Mouse (Mus musculus) thymus, postnatal 0 days (tissue): Measurements from ENCODE around the gene Tmem206. TPM values are rescaled to one million over a fixed set of nuclear protein-coding genes. Genes with fewer than 3 reads are reported as not detected.

Experiments
- DNase-seq: peaks from one replicate; pipeline ENCODE4 v3.0.0-alpha.2; 2015; ENCODE audit warnings: low spot score
- polyA plus RNA-seq: library from polyadenylated mRNA; unstranded; fragments of >200 nt; fragmentation: Nextera tagmentation; extraction: Ambion mirVana; gene quantifications from 2 replicates; pipeline ENCODE4 v1.2.1, GENCODE M21; 2015

The Tmem206 gene
- polyA plus RNA-seq, 1 experiment from 2014 or later, result 20.3 TPM

DNA sequence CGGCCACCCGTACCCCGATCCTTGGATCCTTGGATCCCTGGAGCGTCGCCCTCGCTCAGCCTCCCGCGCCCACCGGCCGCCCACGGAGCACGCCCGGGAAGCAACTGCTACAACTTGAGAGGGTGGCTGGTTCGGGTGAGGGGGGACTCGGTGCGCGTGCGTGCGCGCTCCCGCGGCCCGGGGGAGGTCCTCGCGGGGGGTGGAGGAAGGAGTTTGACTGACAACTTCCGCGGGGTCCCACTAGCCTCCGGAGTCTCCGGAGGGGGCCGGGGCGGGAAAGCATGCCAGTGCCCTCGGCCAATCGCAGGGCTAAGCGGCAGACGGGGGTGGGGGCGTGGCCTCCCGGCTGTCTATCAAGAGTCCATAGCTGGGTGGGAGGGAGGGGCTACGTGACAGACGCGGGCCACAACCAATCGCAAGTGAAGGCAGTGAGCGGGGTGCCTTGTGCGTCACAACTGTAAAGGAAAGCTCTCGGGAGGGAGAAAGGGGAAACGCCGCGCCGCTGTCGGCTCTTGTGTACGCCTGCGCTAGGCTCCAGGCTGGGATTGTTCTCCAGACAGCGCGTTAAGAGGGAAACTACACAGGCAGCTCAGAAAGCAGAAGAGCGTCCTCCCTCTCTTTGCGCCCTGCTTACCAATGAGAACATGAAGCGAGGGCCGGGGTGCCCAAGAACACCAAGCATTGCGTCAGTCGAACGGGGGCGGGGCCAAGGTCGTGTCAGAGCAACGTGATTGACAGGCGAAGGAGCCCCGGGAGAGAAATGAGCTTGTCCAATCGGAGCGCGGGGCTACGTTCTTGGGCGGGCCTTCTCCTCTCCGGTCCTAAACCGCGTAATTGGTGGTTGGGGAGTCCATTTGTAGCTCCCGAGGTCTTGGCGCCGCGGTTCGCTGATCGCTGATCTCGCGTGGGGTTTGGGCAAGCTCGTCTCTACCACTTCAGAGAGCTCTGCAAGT lies 71.5 kb downstream of the Tmem206 start:
- peak; percentile 100 for DNase-seq

Other genes with a start within 250 kb of the Tmem206 start
- gene Batf3, start 228.1 kb upstream of the Tmem206 start, polyA plus RNA-seq, result 3.2 and 3.6 TPM in 2 replicates
- gene Fam71a, start 161.1 kb upstream of the Tmem206 start, polyA plus RNA-seq, result not detected in 2 replicates
- 1.4 and 2.1 TPM in 2 replicates for gene Atf3, start 107.9 kb upstream of the Tmem206 start, polyA plus RNA-seq
- 43.8 and 47.2 TPM in 2 replicates for gene Nenf, start 7.7 kb upstream of the Tmem206 start, polyA plus RNA-seq
- 64.4 and 79.1 TPM in 2 replicates for gene Ppp2r5a, start 77.4 kb downstream of the Tmem206 start, polyA plus RNA-seq
- 36.8 and 38.8 TPM in 2 replicates for gene Dtl, start 249.6 kb downstream of the Tmem206 start, polyA plus RNA-seq
- gene Ints7, start 249.7 kb downstream of the Tmem206 start, polyA plus RNA-seq, result 43.6 and 45.2 TPM in 2 replicates